Mouse (Mus musculus): ENCODE results near the gene Mrpl19.

Mrpl19 gene

GRCm38 (mm10) chr6:81933281-81933680, 32.5 kb downstream of the Mrpl19 start:
- no peak for DNase-seq (ENCODE audit: low read depth, low spot score)

GRCm38 (mm10) chr6:81929402-81929801, 36.4 kb downstream of the Mrpl19 start:
- DNase-seq (ENCODE audit: low read depth, low spot score) = no peak

- DNase-seq (ENCODE audit: low read depth, low spot score) = no peak
These were observed 41.5 kb downstream of the Mrpl19 start for GRCm38 (mm10) chr6:81924304-81924703.

GRCm38 (mm10) chr6:81923523-81924142, 42.1 kb downstream of the Mrpl19 start, which contains the start of gene Gcfc2:
TSS of gene Gcfc2 (plus strand) at chr6:81923669.
- peak; percentile 83 for DNase-seq (ENCODE audit: low read depth, low spot score)

- no peak for DNase-seq (ENCODE audit: low read depth, low spot score)
These were observed 53.6 kb downstream of the Mrpl19 start for GRCm38 (mm10) chr6:81912177-81912576.

GRCm38 (mm10) chr6:81911713-81912112, 54.0 kb downstream of the Mrpl19 start:
- DNase-seq (ENCODE audit: low read depth, low spot score) = no peak

- no peak for DNase-seq (ENCODE audit: low read depth, low spot score)
These were observed 54.5 kb downstream of the Mrpl19 start for GRCm38 (mm10) chr6:81911244-81911643.

- no peak for DNase-seq (ENCODE audit: low read depth, low spot score)
These were observed 55.4 kb downstream of the Mrpl19 start for GRCm38 (mm10) chr6:81910302-81910855.

Data from WW6 (cell line).